Mouse (Mus musculus) retina, embryonic 14.5 days (tissue): ENCODE measurements around the gene Dcst1.

ENCODE experiments used
- DNase-seq: peaks from one replicate; pipeline ENCODE4 v3.0.0-alpha.2; 2015; ENCODE audit warnings: low spot score

Gene Dcst1

GRCm38 (mm10) chr3:89308089-89308488, 57.0 kb downstream of the Dcst1 start:
- peak; percentile 87 for DNase-seq

GRCm38 (mm10) chr3:89305551-89306325, 59.3 kb downstream of the Dcst1 start:
- DNase-seq: no peak

- no peak for DNase-seq
Measured at GRCm38 (mm10) chr3:89305105-89305504, 59.9 kb downstream of the Dcst1 start.

GRCm38 (mm10) chr3:89304440-89304839, 60.6 kb downstream of the Dcst1 start:
- no peak for DNase-seq

- no peak for DNase-seq
Measured at GRCm38 (mm10) chr3:89300514-89300913, 64.5 kb downstream of the Dcst1 start.
